Mouse (Mus musculus) testis, adult 2 months (tissue): ENCODE data around the gene Prkd2. TPM values are rescaled to one million over a fixed set of nuclear protein-coding genes. Genes with fewer than 3 reads are reported as not detected.

Experiments used
- H3K27ac ChIP-seq: fragments of 200-500 bp; 2 replicates; pipeline ENCODE4 v1.5.1; 2012; ENCODE audit warnings: low read depth, low read length; ENCODE audit not compliant: control insufficient read depth, insufficient read depth
- H3K27me3 ChIP-seq: fragments of 200-500 bp; 2 replicates; pipeline ENCODE4 v1.6.1; 2012; ENCODE audit warnings: mild to moderate bottlenecking, low read length, moderate library complexity; ENCODE audit not compliant: control insufficient read depth, insufficient read depth
- H3K36me3 ChIP-seq: fragments of 200-500 bp; 2 replicates; pipeline ENCODE4 v1.6.1; 2012; ENCODE audit warnings: mild to moderate bottlenecking, low read length; ENCODE audit not compliant: control insufficient read depth, insufficient read depth
- H3K4me1 ChIP-seq: fragments of 200-500 bp; 2 replicates; pipeline ENCODE4 v1.6.1; 2012; ENCODE audit warnings: low read length; ENCODE audit not compliant: control insufficient read depth, insufficient read depth
- H3K4me3 ChIP-seq: fragments of 200-500 bp; 2 replicates; pipeline ENCODE4 v1.5.1; 2012; ENCODE audit warnings: low read depth, mild to moderate bottlenecking, low read length, moderate library complexity, mixed read lengths; ENCODE audit not compliant: control insufficient read depth
- CTCF ChIP-seq: fragments of 200-500 bp; IDR thresholded peaks from 2 replicates; pipeline ENCODE4 v1.5.1; 2012; ENCODE audit warnings: low read depth, mild to moderate bottlenecking, inconsistent platforms, low read length, moderate library complexity; ENCODE audit not compliant: control insufficient read depth, insufficient read depth, insufficient replicate concordance
- POLR2A ChIP-seq: fragments of 200-500 bp; IDR thresholded peaks from 2 replicates; pipeline ENCODE4 v1.6.1; 2012; ENCODE audit warnings: low read depth, mild to moderate bottlenecking, inconsistent platforms, low read length, moderate library complexity; ENCODE audit not compliant: control insufficient read depth
- polyA plus RNA-seq: library from polyadenylated mRNA; depleted of rRNA; stranded (reverse); fragments of >200 nt; gene quantifications from 2 replicates; pipeline ENCODE4 v1.2.3, GENCODE M21; 2012

Prkd2 gene
- polyA plus RNA-seq, 1 experiment: 2.8 TPM

DNA sequence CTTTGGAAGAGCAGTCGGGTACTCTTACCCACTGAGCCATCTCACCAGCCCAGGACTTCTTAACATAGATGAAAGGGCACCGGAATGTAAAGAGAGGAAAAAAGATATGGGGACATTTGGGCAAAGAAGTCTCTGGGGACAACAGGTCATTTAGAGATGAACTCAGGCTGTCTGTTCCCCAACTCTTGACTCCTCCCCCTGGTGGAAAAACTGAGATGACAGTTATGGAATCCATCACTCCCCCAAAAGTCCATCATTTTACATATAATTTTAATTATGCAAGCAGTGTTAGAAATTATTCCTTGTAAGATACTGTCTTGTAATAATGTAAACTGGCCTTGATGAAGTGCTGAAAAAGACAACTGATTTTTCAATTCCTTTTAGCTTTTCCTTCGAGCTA lies 35.0 kb downstream of the Prkd2 start:
- Histone ChIP-seq H3K27me3 (no peaks in the 10 kb centered on the region), H3K27ac (no peak overlapping the region), H3K4me3 (no peak overlapping the region), H3K4me1 (peaks cover 14% of the 10 kb centered on the region), H3K36me3 (no peaks in the 10 kb centered on the region)
- TF ChIP-seq CTCF: no peak
- no peak for TF ChIP-seq POLR2A

- Histone ChIP-seq H3K4me1 (peaks cover 18% of the 10 kb centered on the region), H3K27me3 (no peaks in the 10 kb centered on the region), H3K36me3 (no peaks in the 10 kb centered on the region), H3K4me3 (no peak overlapping the region), H3K27ac (peak overlapping the region; percentile 62)
- TF ChIP-seq POLR2A (no peak), CTCF (no peak)
Observed at GRCm38 (mm10) chr7:16879796-16880547, 37.3 kb downstream of the Prkd2 start.

DNA sequence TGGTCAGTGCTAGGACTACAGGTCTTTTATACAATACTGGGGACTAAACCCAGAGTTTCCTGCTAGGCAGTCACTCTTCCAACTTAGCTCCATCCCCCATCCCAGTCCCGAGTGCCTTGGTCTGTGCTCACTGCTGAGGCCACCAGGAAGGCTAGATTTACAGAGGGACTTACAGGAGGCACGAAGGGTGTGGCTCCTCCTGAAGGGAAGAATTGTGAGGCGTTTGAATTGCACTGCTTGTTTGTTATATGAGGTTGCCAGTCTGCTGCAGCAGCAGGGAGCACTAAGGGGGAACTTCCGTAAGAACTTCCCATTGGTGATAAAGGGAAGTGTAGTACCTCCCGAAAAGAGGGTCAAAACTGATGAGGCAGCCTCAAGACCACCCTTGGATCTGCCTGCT lies 37.9 kb downstream of the Prkd2 start:
- no peaks in the 10 kb centered on the region for H3K36me3 ChIP-seq
- no peak for TF ChIP-seq CTCF
- TF ChIP-seq POLR2A: no peak
- no peak overlapping the region for H3K4me3 ChIP-seq
- peaks cover 18% of the 10 kb centered on the region for H3K4me1 ChIP-seq
- H3K27me3 ChIP-seq: no peaks in the 10 kb centered on the region
- peak overlapping the region; percentile 62 for H3K27ac ChIP-seq

GRCm38 (mm10) chr7:16883162-16883561 lies 40.5 kb downstream of the Prkd2 start:
- no peaks in the 10 kb centered on the region; the same call in 1 of the 2 replicates for H3K36me3 ChIP-seq
- TF ChIP-seq POLR2A: no peak
- no peak for TF ChIP-seq CTCF
- H3K27me3 ChIP-seq: no peaks in the 10 kb centered on the region; the same call in 1 of the 2 replicates
- peaks cover 17% of the 10 kb centered on the region for H3K4me1 ChIP-seq
- H3K4me3 ChIP-seq: no peak overlapping the region
- no peak overlapping the region for H3K27ac ChIP-seq

DNA sequence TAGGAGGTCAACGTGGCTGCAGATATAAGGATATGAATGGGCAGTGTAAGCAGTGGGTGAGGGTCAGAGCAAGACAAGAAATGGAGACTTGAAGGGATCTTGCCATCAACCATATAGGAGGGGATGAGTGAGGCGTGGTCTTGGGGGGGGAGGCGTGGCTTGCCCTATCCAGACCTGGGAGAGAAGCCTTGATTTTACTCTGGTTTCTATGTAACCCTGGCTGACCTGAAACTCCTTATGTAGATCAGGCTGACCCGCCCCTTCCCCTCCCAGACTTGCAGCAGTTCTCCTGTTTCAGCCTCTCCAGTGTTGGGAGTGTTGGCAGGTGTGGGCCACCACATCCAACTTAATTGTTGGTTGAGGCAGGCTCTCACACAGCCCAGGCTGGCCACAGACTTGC lies 41.6 kb downstream of the Prkd2 start:
- H3K27me3 ChIP-seq: no peaks in the 10 kb centered on the region; the same call in 1 of the 2 replicates
- TF ChIP-seq CTCF (no peak), POLR2A (no peak)
- H3K27ac ChIP-seq: no peak overlapping the region
- no peak overlapping the region for H3K4me3 ChIP-seq
- H3K4me1 ChIP-seq: peaks cover 17% of the 10 kb centered on the region
- H3K36me3 ChIP-seq: no peaks in the 10 kb centered on the region; the same call in 1 of the 2 replicates

GRCm38 (mm10) chr7:16885271-16885776 lies 42.6 kb downstream of the Prkd2 start:
- no peaks in the 10 kb centered on the region; the same call in 1 of the 2 replicates for H3K27me3 ChIP-seq

DNA sequence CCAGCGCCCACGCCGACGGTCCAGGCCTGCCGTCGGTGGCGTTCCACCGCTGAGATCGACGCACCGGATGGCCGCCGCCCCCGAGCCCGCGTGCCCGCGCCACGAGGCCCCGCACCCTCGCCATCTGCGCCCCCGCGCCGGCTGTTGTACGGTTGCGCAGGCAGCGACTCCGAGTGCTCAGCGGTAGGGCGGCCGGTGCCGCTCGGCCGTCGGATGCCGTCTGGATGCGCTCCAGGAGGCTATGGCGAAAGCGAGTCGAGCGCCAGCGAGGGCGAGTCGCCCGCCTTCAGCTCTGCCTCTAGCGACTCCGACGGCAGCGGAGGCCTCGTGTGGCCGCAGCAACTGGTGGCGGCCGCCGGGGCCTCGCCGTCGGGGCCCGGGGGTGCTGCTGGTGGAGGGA lies 43.2 kb downstream of the Prkd2 start:
- peak overlapping the region; percentile 89 for H3K4me3 ChIP-seq
- H3K27me3 ChIP-seq: no peaks in the 10 kb centered on the region; the same call in 1 of the 2 replicates
- no peaks in the 10 kb centered on the region; the same call in 1 of the 2 replicates for H3K36me3 ChIP-seq
- peaks cover 21% of the 10 kb centered on the region for H3K4me1 ChIP-seq
- H3K27ac ChIP-seq: peak overlapping the region; percentile 47
- no peak for TF ChIP-seq CTCF
- peak; percentile 59 for TF ChIP-seq POLR2A

More at GRCm38 (mm10) chr7:16885271-16885776, 42.6 kb downstream of the Prkd2 start:
- no peak overlapping the region for H3K27ac ChIP-seq
- no peaks in the 10 kb centered on the region; the same call in 1 of the 2 replicates for H3K36me3 ChIP-seq
- TF ChIP-seq CTCF: no peak
- no peak for TF ChIP-seq POLR2A
- H3K4me1 ChIP-seq: peaks cover 17% of the 10 kb centered on the region
- H3K4me3 ChIP-seq: peak overlapping the region; percentile 89

- H3K27ac ChIP-seq: peak overlapping the region; percentile 51
- peaks cover 34% of the 10 kb centered on the region for H3K4me1 ChIP-seq
- H3K36me3 ChIP-seq: no peaks in the 10 kb centered on the region; the same call in 1 of the 2 replicates
- no peak for TF ChIP-seq POLR2A
- TF ChIP-seq CTCF: no peak
- peak overlapping the region; percentile 32 for H3K4me3 ChIP-seq
- no peaks in the 10 kb centered on the region; the same call in 1 of the 2 replicates for H3K27me3 ChIP-seq
Observed at GRCm38 (mm10) chr7:16890536-16890935, 47.8 kb downstream of the Prkd2 start.
